ENCODE assay signal across 17 mouse cellular contexts in genomic region chr16:49175077-49175476, GRCm38 (mm10).
"Had no signal": no experiment of that assay in that cellular context is flagged by ENCODE, and none has a peak within 500 bp of the region (broad histone marks: within the 10 kb centered on the region; RNA-seq: fewer than 3 reads in every experiment).

No protein-coding gene starts in this region.

- H3K4me3 ChIP-seq: midbrain, embryonic 10.5 days; midbrain, embryonic 12.5 days; myocyte; neural tube, embryonic 13.5 days; neural tube, embryonic 15.5 days had no signal

- H3K4me2 ChIP-seq: lung, embryonic 14.5 days; midbrain, embryonic 12.5 days; neural tube, embryonic 13.5 days; neural tube, embryonic 15.5 days had no signal

- H3K27me3 ChIP-seq: midbrain, embryonic 12.5 days; neural tube, embryonic 13.5 days; neural tube, embryonic 15.5 days had no signal

- H3K9ac ChIP-seq: lung, embryonic 14.5 days; midbrain, embryonic 12.5 days; neural tube, embryonic 13.5 days; neural tube, embryonic 15.5 days had no signal

- H3K4me1 ChIP-seq: neural tube, embryonic 15.5 days had no signal

- DNase-seq: lung, adult 18-20 months; lung, embryonic 14.5 days; lung, postnatal 10 days; lung, postnatal 4 days; midbrain, embryonic 14.5 days; right cerebral cortex, adult 18-20 months; right cerebral cortex, postnatal 25 days; right cerebral cortex, postnatal 4 days; spleen, adult 18-20 months; thymus, adult 18-20 months; thymus, postnatal 14 days; thymus, postnatal 36 days had no signal

- H3K9me3 ChIP-seq: midbrain, embryonic 10.5 days; midbrain, embryonic 12.5 days; neural tube, embryonic 13.5 days; neural tube, embryonic 15.5 days had no signal

- H3K27ac ChIP-seq: midbrain, embryonic 12.5 days; neural tube, embryonic 13.5 days; neural tube, embryonic 15.5 days had no signal

- H3K36me3 ChIP-seq: midbrain, embryonic 10.5 days; midbrain, embryonic 12.5 days; neural tube, embryonic 13.5 days; neural tube, embryonic 15.5 days had no signal
